Mouse (Mus musculus) cerebellum, adult 2 months (tissue): ENCODE measurements around the gene Nxpe4.

Source experiments
- CTCF ChIP-seq: fragments of 200-500 bp; IDR thresholded peaks from 2 replicates; pipeline ENCODE4 v1.5.1; 2011; ENCODE audit warnings: low read depth, mild to moderate bottlenecking, control low read depth, low read length, moderate library complexity, borderline replicate concordance; ENCODE audit not compliant: insufficient read depth
- POLR2A ChIP-seq: fragments of 200-500 bp; IDR thresholded peaks from 2 replicates; pipeline ENCODE4 v1.6.1; 2011; ENCODE audit warnings: low read length, control low read depth, borderline replicate concordance; ENCODE audit not compliant: insufficient read depth

DNA sequence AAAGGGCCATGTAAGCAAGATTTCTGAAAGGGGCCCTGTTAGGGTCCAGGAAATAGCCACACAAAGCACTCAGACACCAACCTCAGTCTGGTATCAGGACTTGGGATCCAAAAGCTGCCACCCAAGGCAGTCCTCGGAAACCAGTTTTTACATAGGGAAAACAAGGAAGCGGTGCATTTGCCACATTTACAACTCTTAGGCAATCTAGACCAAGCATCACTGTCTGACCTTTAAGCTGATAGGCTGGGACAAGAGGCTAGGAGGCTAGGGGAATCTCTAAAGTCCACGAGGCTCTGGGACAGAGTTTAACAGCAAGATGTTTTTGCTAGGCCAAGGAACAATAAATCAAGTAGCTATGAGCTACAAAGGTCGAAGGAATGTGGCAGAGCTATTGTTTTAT is 226.6 kb downstream of the Nxpe4 start:
- TF ChIP-seq CTCF (no peak), POLR2A (no peak)
